Mouse (Mus musculus) lung, postnatal 0 days (tissue): ENCODE measurements around the gene Synj2.

ENCODE experiments used
- CTCF ChIP-seq: IDR thresholded peaks from 2 replicates; pipeline ENCODE4 v1.5.1; 2016; ENCODE audit warnings: antibody characterized with exemption, mild to moderate bottlenecking
- EP300 ChIP-seq: IDR thresholded peaks from 2 replicates; pipeline ENCODE4 v1.6.1; 2016; ENCODE audit warnings: antibody characterized with exemption, mild to moderate bottlenecking, control low read depth

DNA sequence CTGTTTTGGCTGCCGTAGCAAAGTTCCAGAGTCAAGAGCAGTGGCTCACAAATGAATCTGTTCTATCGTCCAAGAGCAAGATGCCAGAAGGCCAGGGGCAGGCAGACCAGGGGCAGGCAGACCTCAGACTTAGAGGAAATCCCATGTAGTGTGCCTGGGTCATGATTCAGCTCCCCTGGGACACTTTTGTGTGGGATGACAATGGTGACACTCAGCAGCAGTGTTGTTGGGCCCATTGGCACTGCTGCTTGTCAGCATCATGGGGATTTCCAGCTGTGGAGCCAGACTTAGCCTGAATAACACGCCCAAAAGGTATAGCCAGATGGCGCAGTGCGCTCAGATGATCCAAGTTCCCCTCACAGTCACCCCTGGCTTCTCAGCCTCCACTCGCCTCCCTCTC is 42.1 kb downstream of the Synj2 start:
- TF ChIP-seq CTCF: no peak
- no peak for TF ChIP-seq EP300
